Mouse (Mus musculus) embryonic fibroblast, embryonic 13.5 days (primary cell): ENCODE data around the gene Hip1r. TPM values are rescaled to one million over a fixed set of nuclear protein-coding genes. Genes with fewer than 3 reads are reported as not detected.

Source experiments
- H3K27ac ChIP-seq: 2 replicates; pipeline ENCODE4 v1.5.1; 2012; ENCODE audit warnings: low read length, control low read depth, inconsistent platforms; ENCODE audit not compliant: insufficient read depth
- H3K4me1 ChIP-seq: 2 replicates; pipeline ENCODE4 v1.6.1; 2011; ENCODE audit warnings: low read length; ENCODE audit not compliant: control insufficient read depth, insufficient read depth
- H3K4me3 ChIP-seq: 2 replicates; pipeline ENCODE4 v1.5.1; 2011; ENCODE audit warnings: mild to moderate bottlenecking, control low read depth, low read length; ENCODE audit not compliant: insufficient read depth
- CTCF ChIP-seq: IDR thresholded peaks from 2 replicates; pipeline ENCODE4 v1.5.1; 2011; ENCODE audit warnings: mild to moderate bottlenecking, control low read depth, low read length, moderate library complexity, borderline replicate concordance; ENCODE audit not compliant: insufficient read depth
- POLR2A ChIP-seq: IDR thresholded peaks from 2 replicates; pipeline ENCODE4 v1.6.1; 2011; ENCODE audit warnings: low read depth, mild to moderate bottlenecking, control low read depth, low read length, moderate library complexity
- polyA plus RNA-seq: library from polyadenylated mRNA; stranded (reverse); fragments of >200 nt; gene quantifications from 2 replicates; pipeline ENCODE4 v1.2.4, GENCODE M21; 2011; ENCODE audit warnings: low read depth; ENCODE audit not compliant: missing spikeins, insufficient read length

The Hip1r gene
- polyA plus RNA-seq, 1 experiment, result 5.9 TPM

DNA sequence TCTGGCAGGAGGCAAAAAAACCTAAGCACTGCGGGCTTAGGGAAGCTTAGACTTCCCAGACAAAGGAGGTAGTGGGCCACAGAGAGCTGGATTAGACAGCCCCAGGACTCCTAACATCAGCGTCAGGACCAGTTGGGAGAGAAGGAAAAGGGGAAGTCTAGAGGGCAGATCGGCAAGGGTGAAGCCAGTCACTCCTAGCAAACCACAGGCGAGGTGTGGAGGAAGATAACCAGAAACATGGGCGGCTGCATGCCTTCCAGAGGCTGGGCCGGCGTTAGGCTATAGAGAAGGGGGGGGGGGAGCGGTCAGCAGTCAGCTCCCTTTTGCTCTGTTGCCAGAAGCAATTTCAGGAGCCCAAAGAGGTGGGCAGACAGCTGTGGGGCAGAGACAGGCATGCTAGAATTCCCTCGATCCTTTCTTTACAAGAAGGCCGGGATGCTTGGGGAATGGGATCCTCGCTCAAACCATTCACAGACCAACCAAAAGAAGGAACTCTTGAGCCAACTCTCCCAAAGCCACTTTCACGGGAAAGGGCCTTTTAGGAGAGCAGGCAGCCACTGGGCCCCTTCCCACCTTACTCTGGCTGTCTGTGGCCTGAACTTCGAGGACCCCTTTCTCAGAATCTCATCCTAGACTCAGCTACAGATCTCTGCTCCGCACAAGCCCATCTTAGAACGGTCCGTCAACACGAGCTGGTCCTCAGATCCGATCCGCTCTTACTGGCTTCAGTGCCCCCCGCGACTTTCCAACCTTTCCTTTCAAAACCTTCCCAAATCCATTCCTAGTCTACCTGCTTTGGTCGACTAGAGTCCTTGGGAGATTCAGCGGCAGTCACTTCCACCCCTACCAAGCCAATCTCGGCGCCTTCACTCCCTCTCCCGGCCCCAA lies 57.9 kb downstream of the Hip1r start:
- H3K4me1 ChIP-seq, result peaks cover 14% of the 10 kb centered on the region
- peak overlapping the region; percentile 29 for H3K27ac ChIP-seq
- no peak for TF ChIP-seq POLR2A
- TF ChIP-seq CTCF, result no peak
- H3K4me3 ChIP-seq, result peak overlapping the region; percentile 79

DNA sequence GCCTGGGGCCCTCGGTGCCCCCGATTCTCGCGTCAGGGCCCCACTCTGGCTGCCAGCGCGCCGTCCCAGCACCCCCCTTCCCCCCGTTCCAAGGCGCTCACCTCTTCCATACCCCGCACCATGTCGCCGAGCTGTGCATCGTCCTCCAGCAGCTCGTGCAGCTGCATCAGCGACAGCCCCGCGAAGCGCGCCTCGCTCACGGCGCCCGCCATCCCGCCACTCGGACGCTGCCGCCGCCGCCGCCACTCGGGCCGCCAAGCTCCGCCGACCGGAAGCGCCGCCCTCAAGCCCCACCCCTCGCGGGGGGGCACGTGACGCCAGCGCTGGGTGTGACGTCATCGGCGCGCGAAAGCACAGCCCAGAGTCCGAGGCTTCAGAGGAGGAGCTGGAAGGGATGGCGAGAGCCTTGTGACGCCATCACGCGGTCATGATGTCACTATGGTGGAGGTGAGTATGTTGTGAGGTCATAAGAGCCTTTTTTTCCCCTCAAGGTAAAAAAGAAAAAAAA lies 58.6 kb downstream of the Hip1r start, which contains the start of gene Vps37b:
Vps37b (minus strand) TSS at position 270 of the 508 bp plus-strand sequence.
- TF ChIP-seq POLR2A (peak; percentile 89), CTCF (no peak)
- Histone ChIP-seq H3K4me3 (peak within 1 kb of the TSS; percentile 79), H3K4me1 (peaks cover 14% of the 10 kb centered on the region), H3K27ac (peak within 1 kb of the TSS; percentile 29)

DNA sequence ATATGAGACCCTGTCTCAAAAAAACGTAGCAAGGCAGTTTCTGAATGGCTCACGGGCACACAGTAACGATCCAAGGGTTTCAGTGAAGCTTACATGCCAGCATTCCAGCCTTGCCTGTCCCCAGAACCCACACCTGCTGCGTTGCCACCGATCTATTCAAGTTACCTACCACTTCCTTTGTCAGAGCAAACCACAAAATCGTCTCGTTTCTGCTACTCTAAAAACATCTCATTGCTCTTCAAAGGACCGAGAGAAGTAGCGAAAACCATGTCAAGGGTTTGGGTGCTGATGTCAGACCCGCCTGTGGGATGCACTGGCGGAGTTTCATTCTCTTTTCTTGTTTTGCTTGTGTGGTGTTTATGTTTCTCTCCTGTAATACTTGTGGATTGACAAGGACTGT lies 61.0 kb downstream of the Hip1r start:
- Histone ChIP-seq H3K4me3 (no peak overlapping the region), H3K4me1 (peaks cover 4% of the 10 kb centered on the region), H3K27ac (no peak overlapping the region)
- TF ChIP-seq POLR2A (no peak), CTCF (no peak)

DNA sequence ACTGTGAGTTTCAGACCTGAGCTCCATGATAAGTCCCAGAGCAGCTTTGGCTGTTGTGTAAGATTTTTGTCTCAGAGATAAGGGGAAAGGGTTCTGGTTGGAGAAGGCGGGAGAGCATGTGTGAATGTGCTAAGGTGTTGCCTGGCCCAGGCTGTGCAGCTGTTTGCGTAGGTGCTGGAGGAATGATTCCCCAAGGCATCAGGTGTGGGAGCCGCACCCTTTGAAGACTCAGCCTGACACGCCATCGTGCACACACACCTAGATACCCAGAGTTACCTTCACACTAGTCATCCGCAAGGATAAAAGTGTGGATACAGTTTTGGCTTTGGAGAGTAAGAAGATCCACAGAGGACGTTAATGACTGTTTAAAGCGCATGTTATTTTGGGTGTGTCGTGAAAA lies 62.0 kb downstream of the Hip1r start:
- TF ChIP-seq CTCF, result no peak
- TF ChIP-seq POLR2A, result no peak

DNA sequence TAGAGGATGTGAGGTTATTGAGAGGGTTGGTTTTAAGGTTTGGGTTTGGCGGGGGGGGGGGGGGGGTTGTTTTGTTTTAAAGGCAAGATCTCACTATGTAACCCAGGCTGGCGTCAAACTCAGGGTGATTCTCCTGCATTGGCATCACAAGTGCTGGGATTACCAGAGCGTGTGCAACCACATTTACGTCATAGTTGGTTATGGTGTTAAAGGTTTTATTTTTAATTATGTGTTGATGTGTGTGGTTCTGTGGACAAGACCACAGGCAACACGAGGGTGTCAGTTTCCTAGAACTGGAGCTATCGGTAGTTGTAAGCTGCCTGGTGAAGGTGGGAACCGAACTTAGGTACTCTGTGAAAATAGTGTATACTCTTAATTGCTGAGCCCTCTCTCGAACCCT lies 62.4 kb downstream of the Hip1r start:
- H3K4me3 ChIP-seq, result no peak overlapping the region
- TF ChIP-seq CTCF (no peak), POLR2A (no peak)
- H3K4me1 ChIP-seq, result no peaks in the 10 kb centered on the region
- H3K27ac ChIP-seq, result no peak overlapping the region

More for the DNA sequence above, 62.0 kb downstream of the Hip1r start:
- no peaks in the 10 kb centered on the region for H3K4me1 ChIP-seq
- H3K4me3 ChIP-seq, result no peak overlapping the region
- no peak overlapping the region for H3K27ac ChIP-seq

DNA sequence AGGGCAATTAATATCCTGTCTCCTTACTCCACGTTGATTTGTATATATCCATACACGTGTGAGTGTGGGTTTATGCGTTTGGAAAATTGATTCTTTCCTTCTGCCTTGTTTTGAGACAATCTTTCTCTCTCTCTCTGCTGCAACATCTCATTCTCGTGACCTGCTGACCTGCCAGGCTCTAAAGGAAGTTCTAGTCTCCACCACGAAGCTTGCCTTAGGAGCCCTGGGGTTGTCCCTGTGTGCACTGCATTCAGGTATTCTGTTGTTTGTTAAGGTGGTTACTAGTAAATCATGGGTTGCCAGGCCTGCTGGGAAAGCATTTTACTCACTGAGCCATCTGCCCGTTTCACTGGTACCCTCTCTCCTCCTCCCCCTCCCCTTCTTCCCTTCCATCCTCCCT lies 62.9 kb downstream of the Hip1r start:
- Histone ChIP-seq H3K27ac (no peak overlapping the region), H3K4me1 (no peaks in the 10 kb centered on the region)
- TF ChIP-seq CTCF (no peak), POLR2A (no peak)

DNA sequence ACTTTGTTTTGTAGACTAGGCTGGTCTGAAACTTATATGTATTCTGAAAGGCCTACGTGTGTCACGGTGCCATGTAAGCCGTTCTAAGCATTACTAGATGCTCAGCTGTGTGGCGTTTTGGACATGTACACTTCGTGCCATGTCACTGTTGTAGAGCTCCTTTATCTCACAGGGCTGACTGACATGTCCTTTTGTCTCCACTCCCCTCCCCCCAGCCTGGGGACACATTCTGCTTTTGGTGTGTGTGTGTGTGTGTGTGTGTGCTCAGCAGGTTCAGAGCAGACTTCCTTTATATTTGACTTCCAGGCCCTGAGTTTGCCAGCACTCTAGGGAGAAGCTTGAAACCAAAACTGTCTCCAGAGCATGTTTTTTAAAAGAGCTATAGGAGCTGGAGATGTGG lies 63.4 kb downstream of the Hip1r start:
- H3K27ac ChIP-seq, result no peak overlapping the region
- no peak overlapping the region for H3K4me3 ChIP-seq
- TF ChIP-seq CTCF (no peak), POLR2A (no peak)
- H3K4me1 ChIP-seq, result no peaks in the 10 kb centered on the region

More for the DNA sequence above, 62.9 kb downstream of the Hip1r start:
- no peak overlapping the region for H3K4me3 ChIP-seq

DNA sequence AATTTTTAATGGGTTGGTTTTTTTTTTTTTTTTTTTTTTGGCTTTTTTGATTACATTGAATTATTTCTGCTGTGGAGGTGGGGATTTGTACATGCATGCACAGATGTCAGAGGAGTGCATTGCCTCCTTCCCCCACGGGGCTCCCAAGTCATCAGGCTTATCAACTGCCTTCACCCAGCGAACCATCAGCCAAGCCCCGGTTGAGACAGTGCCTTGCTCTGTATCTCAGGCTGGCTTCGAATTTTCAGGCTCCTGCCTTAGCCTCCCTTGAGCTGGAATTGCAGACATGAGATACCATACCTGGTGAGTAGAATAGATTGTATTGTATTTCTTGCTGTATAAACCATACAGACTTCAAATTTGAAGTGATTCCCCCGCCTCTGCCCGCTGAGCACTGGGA lies 66.2 kb downstream of the Hip1r start:
- no peaks in the 10 kb centered on the region for H3K4me1 ChIP-seq
- TF ChIP-seq CTCF (no peak), POLR2A (no peak)
- no peak overlapping the region for H3K4me3 ChIP-seq
- H3K27ac ChIP-seq, result no peak overlapping the region

DNA sequence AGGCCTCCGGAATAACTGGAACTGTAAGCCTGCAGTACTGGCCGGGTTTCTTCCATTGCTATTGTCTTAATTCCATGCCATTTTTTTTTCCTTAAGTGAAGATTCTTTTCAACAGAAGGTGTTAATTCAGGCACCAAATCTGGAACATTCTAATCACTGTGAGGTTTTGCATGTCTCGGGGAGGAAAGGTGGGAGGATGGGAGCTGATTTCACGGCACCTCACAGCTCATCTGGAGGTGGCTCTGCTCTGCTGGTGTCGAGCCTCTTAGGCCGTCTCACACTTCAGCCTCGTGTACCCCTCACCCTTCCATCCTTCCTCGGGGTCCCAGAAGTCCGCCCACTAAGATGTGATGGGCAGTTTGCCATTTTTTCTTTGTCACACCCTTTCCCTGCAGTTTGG lies 67.7 kb downstream of the Hip1r start:
- Histone ChIP-seq H3K27ac (no peak overlapping the region), H3K4me1 (no peaks in the 10 kb centered on the region), H3K4me3 (no peak overlapping the region)
- TF ChIP-seq POLR2A, result no peak
- no peak for TF ChIP-seq CTCF
